Mouse (Mus musculus) mesoderm, embryonic 11.5 days (tissue): ENCODE measurements at regions not wholly inside any gene's neighbourhood (a gene's known extent, or its start where the extent isn't known, plus 50 kb on each side); places are given as distances from the start of the nearest gene placed in this dataset.

Experiments used
- DNase-seq: peaks from one replicate; pipeline ENCODE4 v3.0.0-alpha.2; 2012; ENCODE audit warnings: low read depth, low spot score

- DNase-seq: peak; percentile 47
Measured at GRCm38 (mm10) chr1:89207306-89207705, 137.1 kb downstream of the Sh3bp4 start.

GRCm38 (mm10) chr1:89211116-89211515, 140.9 kb downstream of the Sh3bp4 start:
- DNase-seq: no peak

- no peak for DNase-seq
Measured at GRCm38 (mm10) chr1:89228426-89228825, 158.2 kb downstream of the Sh3bp4 start.

GRCm38 (mm10) chr1:89231756-89232155, 161.5 kb downstream of the Sh3bp4 start:
- DNase-seq: no peak

- no peak for DNase-seq
Measured at GRCm38 (mm10) chr1:89232391-89232790, 162.2 kb downstream of the Sh3bp4 start.

GRCm38 (mm10) chr1:89234895-89235294, 164.7 kb downstream of the Sh3bp4 start:
- DNase-seq: no peak

- DNase-seq: peak; percentile 82
Measured at GRCm38 (mm10) chr1:89235296-89235695, 165.1 kb downstream of the Sh3bp4 start.

GRCm38 (mm10) chr1:89237696-89238095, 167.5 kb downstream of the Sh3bp4 start:
- no peak for DNase-seq

- DNase-seq: no peak
Measured at GRCm38 (mm10) chr1:89244598-89244997, 174.4 kb downstream of the Sh3bp4 start.

- no peak for DNase-seq
Measured at GRCm38 (mm10) chr1:89245202-89246003, 175.2 kb downstream of the Sh3bp4 start.

GRCm38 (mm10) chr1:89251753-89252152, 181.5 kb downstream of the Sh3bp4 start:
- DNase-seq: no peak

- DNase-seq: no peak
Measured at GRCm38 (mm10) chr1:89252528-89252927, 182.3 kb downstream of the Sh3bp4 start.

GRCm38 (mm10) chr1:89257945-89258344, 187.7 kb downstream of the Sh3bp4 start:
- DNase-seq: no peak

GRCm38 (mm10) chr1:89265771-89266170, 188.8 kb upstream of the Agap1 start:
- DNase-seq: no peak

- DNase-seq: no peak
Measured at GRCm38 (mm10) chr1:89268806-89269205, 185.8 kb upstream of the Agap1 start.

- DNase-seq: no peak
Measured at GRCm38 (mm10) chr1:89271743-89272142, 182.9 kb upstream of the Agap1 start.

- DNase-seq: no peak
Measured at GRCm38 (mm10) chr1:89273021-89273420, 181.6 kb upstream of the Agap1 start.

- DNase-seq: no peak
Measured at GRCm38 (mm10) chr1:89273786-89274362, 180.7 kb upstream of the Agap1 start.

GRCm38 (mm10) chr1:89279382-89279781, 175.2 kb upstream of the Agap1 start:
- DNase-seq: no peak

GRCm38 (mm10) chr1:89281107-89281655, 173.4 kb upstream of the Agap1 start:
- no peak for DNase-seq

GRCm38 (mm10) chr1:89285041-89285440, 169.6 kb upstream of the Agap1 start:
- no peak for DNase-seq

GRCm38 (mm10) chr1:89287136-89287795, 167.3 kb upstream of the Agap1 start:
- no peak for DNase-seq
